Comparison of ENCODE assay signal across 8 mouse cellular contexts in genomic region chr11:102375196-102376173, GRCm38 (mm10). TPM values are rescaled to one million over a fixed set of nuclear protein-coding genes. Genes with fewer than 3 reads are reported as not detected.
DNase-seq lines count a peak whose midpoint lies in the region; ATAC-seq and TF ChIP-seq lines count a peak whose summit lies in the region.

No protein-coding gene starts in this region.

- H3K27me3 ChIP-seq in lung, embryonic 16.5 days (ENCODE audit: control insufficient read depth, insufficient read depth, low read depth, low read length) = no peaks in the 10 kb centered on the region; the same call in 1 of the 2 replicates

- no peak for DNase-seq in layer of hippocampus, adult 2 months (ENCODE audit: low spot score in 2 of 2)
- no peak for DNase-seq in layer of hippocampus, adult 8-10 months (ENCODE audit: low spot score in 2 of 2)
- peak; percentile 72 for DNase-seq in embryo, embryonic 11 days
- DNase-seq in heart, adult 8-10 months (ENCODE audit: low spot score) = peak; percentile 44
- peak; percentile 83 to 91 for DNase-seq in kidney, adult 8-10 months
- DNase-seq in spleen, postnatal 10 days (ENCODE audit: low spot score in 2 of 2) = peak; percentile 83 to 89
- DNase-seq in left cerebral cortex, postnatal 10 days (ENCODE audit: extremely low spot score in 1 of 2, low spot score in 2 of 2) = no peak

- H3K4me1 ChIP-seq in lung, embryonic 16.5 days (replicated peaks; ENCODE audit: control insufficient read depth, insufficient read depth, low read length) = peaks cover 9% of the 10 kb centered on the region; the same call in 1 of the 2 replicates

- ATAC-seq in lung, embryonic 16.5 days (ENCODE audit: low read depth) = peak; percentile 73

- no peaks in the 10 kb centered on the region for H3K36me3 ChIP-seq in lung, embryonic 16.5 days (ENCODE audit: control insufficient read depth, insufficient read depth, low read length)

- peak overlapping the region; percentile 42 for H3K9ac ChIP-seq in lung, embryonic 16.5 days (ENCODE audit: low read length)

- intact Hi-C loops in left cerebral cortex, postnatal 10 days (cut with DNase I) = no loop called here

- H3K9me3 ChIP-seq in lung, embryonic 16.5 days (ENCODE audit: control insufficient read depth, low read length) = no peaks in the 10 kb centered on the region

- H3K27ac ChIP-seq in layer of hippocampus, adult 2 months = no peak overlapping the region
- no peak overlapping the region for H3K27ac ChIP-seq in lung, embryonic 16.5 days (ENCODE audit: low read length)

- H3K4me3 ChIP-seq in layer of hippocampus, adult 2 months = peak overlapping the region; percentile 13; the same call in 1 of the 2 replicates
- 0 out of 2 replicates have a peak overlapping the region, but pooled peaks have one; percentile 18 for H3K4me3 ChIP-seq in lung, embryonic 16.5 days (ENCODE audit: low read length)

- WGBS in lung, embryonic 16.5 days = 6% methylated on average over 23 of the region's 23 CpGs

- TF ChIP-seq CTCF in layer of hippocampus, adult 2 months (conservative IDR thresholded peaks at IDR 0.05) = no peak

- H3K4me2 ChIP-seq in lung, embryonic 16.5 days (ENCODE audit: low read depth, low read length) = peak overlapping the region; percentile 47

RNA-seq across cellular contexts. Expression of gene Slc4a1, which starts 9.5 kb away (rescaled TPM):
- under 1 TPM; 0.15 to 0.23 TPM for total RNA-seq in layer of hippocampus, adult 2 months (2021)
- total RNA-seq in layer of hippocampus, adult 8-10 months (2022) = under 1 TPM in 2 of 4 experiments, not detected in 2; 0.10 to 0.11 TPM
- 1 to 10 TPM in 2 of 4 experiments, under 1 TPM in 2; 0.19 to 4.5 (median 1.5) TPM for total RNA-seq in heart, adult 8-10 months (2022)
- 8.9 and 18.2 TPM in 2 replicates for polyA plus RNA-seq in lung, embryonic 16.5 days (2015; fragmentation: Nextera tagmentation; extraction: Ambion mirVana)
- 1 to 10 TPM in 1 of 2 experiments, under 1 TPM in 1; 0.47 to 1.2 TPM for total RNA-seq in left cerebral cortex, postnatal 10 days (2021)

RNA-seq across cellular contexts. Expression of gene Rundc3a, which starts 17.7 kb away (rescaled TPM):
- total RNA-seq in layer of hippocampus, adult 2 months (2021) = 100 to 1,000 TPM; 482 to 488 TPM
- 100 to 1,000 TPM; 420 to 453 (median 428) TPM for total RNA-seq in layer of hippocampus, adult 8-10 months (2022)
- under 1 TPM in 1 of 4 experiments, not detected in 3; 0.16 TPM for total RNA-seq in heart, adult 8-10 months (2022)
- polyA plus RNA-seq in lung, embryonic 16.5 days (2015; fragmentation: Nextera tagmentation; extraction: Ambion mirVana) = 1.8 and 2.9 TPM in 2 replicates
- total RNA-seq in left cerebral cortex, postnatal 10 days (2021) = 100 to 1,000 TPM; 329 to 332 TPM

RNA-seq across cellular contexts. Expression of gene Slc25a39, which starts 32.3 kb away (rescaled TPM):
- total RNA-seq in layer of hippocampus, adult 2 months (2021) = 10 to 100 TPM; 62.5 to 62.6 TPM
- 10 to 100 TPM; 62.0 to 72.4 (median 64.6) TPM for total RNA-seq in layer of hippocampus, adult 8-10 months (2022)
- 100 to 1,000 TPM; 174 to 204 (median 197) TPM for total RNA-seq in heart, adult 8-10 months (2022)
- 234 and 252 TPM in 2 replicates for polyA plus RNA-seq in lung, embryonic 16.5 days (2015; fragmentation: Nextera tagmentation; extraction: Ambion mirVana)
- total RNA-seq in left cerebral cortex, postnatal 10 days (2021) = 10 to 100 TPM; 64.8 to 66.7 TPM

RNA-seq across cellular contexts. Expression of gene Grn, which starts 54.6 kb away (rescaled TPM):
- total RNA-seq in layer of hippocampus, adult 2 months (2021) = 10 to 100 TPM; 60.6 to 66.4 TPM
- total RNA-seq in layer of hippocampus, adult 8-10 months (2022) = 100 to 1,000 TPM in 2 of 4 experiments, 10 to 100 TPM in 2; 61.9 to 191 (median 114) TPM
- 10 to 100 TPM; 76.5 to 84.8 (median 79.6) TPM for total RNA-seq in heart, adult 8-10 months (2022)
- polyA plus RNA-seq in lung, embryonic 16.5 days (2015; fragmentation: Nextera tagmentation; extraction: Ambion mirVana) = 195 and 201 TPM in 2 replicates
- 10 to 100 TPM; 79.2 to 79.4 TPM for total RNA-seq in left cerebral cortex, postnatal 10 days (2021)

RNA-seq across cellular contexts. Expression of gene Ubtf, which starts 55.9 kb away (rescaled TPM):
- total RNA-seq in layer of hippocampus, adult 2 months (2021) = 100 to 1,000 TPM; 122 to 138 TPM
- 100 to 1,000 TPM; 106 to 122 (median 120) TPM for total RNA-seq in layer of hippocampus, adult 8-10 months (2022)
- total RNA-seq in heart, adult 8-10 months (2022) = 10 to 100 TPM; 48.6 to 59.7 (median 52.1) TPM
- 69.6 and 73.0 TPM in 2 replicates for polyA plus RNA-seq in lung, embryonic 16.5 days (2015; fragmentation: Nextera tagmentation; extraction: Ambion mirVana)
- 100 to 1,000 TPM in 1 of 2 experiments, 10 to 100 TPM in 1; 97.0 to 100 TPM for total RNA-seq in left cerebral cortex, postnatal 10 days (2021)

Comparison
In these comparisons a context has a peak if more than half of its experiments do, and no peak if none do; other contexts are left out.
1. DNase-seq: peak in embryo, embryonic 11 days (single experiment), heart, adult 8-10 months (single experiment), kidney, adult 8-10 months (2 of 2) and spleen, postnatal 10 days (2 of 2); none in layer of hippocampus, adult 2 months (0 of 2), layer of hippocampus, adult 8-10 months (0 of 2) and left cerebral cortex, postnatal 10 days (0 of 2).
2. RNA of gene Rundc3a, which starts 17.7 kb away (total RNA-seq): 482 to 488 TPM in layer of hippocampus, adult 2 months, 420 to 453 TPM in layer of hippocampus, adult 8-10 months and 329 to 332 TPM in left cerebral cortex, postnatal 10 days; 0.16 TPM in heart, adult 8-10 months; every median in the first group is over 100 times any median in the second.